Mouse (Mus musculus) B cell, adult 2 months (primary cell): ENCODE measurements around the gene Gstt1.
"Not testable (repeated sequence)": the region's sequence is repeated elsewhere in the genome, so short reads cannot be mapped to it uniquely, and the experiment has no call there.

Experiments
- DNase-seq, 2 experiments: peaks; one replicate each; pipeline ENCODE4 v3.0.0; 2022

Gene Gstt1

DNA sequence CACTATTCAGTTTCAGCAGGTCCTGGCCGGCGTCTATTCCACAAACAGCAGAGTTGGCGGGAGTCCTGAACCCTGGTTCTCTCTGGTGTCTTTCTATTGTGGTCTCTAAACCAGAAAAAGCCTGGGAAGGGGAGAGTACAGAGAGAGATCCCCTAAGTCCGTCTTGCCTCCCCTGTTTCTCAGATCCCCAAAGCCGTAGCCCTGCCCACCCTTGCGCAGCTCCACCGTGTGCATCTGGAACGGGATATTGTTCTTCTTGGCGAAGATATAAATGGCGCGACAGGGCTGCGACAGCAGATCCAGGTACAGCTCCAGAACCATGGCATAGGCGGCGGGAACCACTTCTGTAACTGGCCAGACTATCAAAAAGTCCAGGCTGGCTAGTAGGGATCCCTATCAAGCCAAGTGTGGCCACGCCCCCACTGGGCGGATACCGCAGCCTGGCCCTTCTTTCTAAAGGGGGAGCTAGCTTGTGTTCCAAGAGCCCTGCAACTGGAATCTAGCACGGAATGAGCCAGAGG is at the start of gene Gstt1:
Gstt1 (minus strand) TSS at position 409 of the 521 bp plus-strand sequence.
- DNase-seq = peak; percentile 38 to 48

DNA sequence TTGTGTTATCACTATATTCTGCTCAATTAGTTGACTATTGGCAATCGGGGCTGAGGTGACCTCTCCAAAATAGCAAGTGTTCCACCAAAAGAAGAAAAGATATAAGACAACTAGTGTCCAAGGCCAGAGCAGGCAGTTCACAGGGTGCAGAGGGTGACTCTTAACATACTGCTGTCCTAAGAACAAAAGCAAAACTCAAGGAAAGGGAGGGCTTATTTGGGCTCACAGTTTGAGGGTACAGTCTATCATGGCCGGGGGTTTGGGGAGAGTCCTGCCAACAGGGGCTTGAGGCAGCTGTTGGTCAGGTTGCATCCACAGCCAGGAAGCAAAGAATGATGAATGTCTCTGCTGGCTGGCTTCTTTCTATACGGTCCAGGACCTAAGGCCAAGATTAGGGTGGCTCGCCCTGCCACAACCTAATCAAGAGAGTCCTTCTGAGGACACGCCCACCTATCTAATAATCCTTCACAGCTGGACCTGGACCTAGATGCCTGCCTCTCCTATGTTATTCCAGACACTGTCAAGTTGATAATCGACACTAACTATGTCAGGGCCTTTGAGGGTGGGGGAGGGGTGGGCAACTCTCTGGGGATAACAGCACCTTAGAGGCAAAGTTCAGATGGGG is 47.0 kb upstream of the Gstt1 start:
- no peak for DNase-seq

DNA sequence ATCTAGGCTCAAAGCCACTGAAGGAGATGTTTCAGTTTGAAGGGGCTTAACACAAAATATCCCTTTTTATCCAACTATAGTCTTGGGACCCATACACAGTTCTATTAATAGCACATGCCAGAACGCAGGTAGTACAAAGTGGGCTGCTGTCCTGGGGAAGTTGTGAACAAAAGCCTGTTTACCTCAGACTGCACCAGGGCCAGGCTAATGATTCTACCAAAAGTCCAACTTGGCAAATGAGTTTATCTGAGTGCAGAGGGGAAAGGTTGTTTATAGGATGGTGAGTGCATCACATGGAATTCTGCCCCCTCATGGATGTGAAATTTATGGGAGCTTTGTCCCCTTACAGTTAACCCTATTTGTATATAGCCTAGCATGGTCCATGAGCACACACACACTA is 46.4 kb upstream of the Gstt1 start:
- no peak for DNase-seq

DNA sequence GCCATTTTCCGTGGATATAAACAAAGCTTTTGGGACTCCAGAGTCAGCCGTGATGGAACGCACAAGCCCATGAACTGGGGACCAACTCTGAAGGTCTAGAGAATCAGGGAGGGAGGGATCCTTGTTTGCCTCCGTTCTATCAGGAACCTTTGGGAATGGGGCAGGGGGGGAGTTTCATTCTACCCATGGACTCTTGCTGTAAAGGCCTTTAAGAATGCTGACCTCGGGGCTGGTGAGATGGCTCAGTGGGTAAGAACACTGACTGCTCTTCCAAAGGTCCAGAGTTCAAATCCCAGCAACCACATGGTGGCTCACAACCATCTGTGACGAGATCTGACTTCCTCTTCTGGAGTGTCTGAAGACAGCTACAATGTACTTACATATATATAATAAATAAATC is 45.5 kb upstream of the Gstt1 start:
- DNase-seq = not testable (repeated sequence)

DNA sequence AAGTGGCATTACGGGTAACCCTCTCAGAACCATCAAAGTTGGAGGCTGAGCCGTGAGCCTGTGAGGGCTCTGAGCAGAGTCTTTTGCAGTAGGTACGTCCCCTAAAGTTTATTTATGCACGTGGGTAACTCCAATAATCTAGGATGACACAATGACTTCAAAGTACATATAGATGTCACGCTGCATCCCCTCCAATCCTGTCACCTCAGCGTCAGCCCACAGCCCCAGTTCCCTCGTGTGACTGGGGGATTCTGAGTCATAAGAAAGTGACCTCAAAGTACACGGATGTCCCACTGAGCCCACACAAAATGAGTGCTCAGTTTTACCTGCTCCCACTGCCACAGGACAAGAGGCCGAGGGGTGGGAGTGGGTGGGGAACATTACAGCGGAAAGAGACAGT is 40.7 kb upstream of the Gstt1 start:
- no peak for DNase-seq

DNA sequence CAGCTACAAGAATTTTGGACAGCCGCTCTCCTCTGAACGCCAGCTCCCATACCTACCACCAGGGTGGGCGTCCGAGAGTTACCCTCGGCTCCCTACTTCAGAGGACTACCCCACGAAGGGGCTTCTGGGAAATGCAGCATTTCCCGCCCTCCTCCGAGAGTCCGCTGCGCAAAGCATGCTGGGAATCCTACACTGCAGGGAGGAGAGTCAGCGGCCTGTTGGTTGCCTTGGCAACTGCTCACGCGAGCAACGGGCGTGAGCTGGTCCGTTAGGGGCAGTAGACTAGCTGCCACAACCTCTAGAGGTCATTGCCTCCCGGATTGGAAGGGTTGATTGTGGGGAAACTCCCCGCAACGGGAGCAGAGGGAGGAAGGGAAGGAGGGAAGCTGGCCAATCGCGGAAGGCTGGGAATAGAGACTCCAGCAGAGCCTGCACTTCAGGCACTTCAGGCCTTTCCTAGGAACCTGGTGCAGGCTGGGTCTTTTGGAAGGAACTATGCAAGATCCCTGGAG is 38.9 kb upstream of the Gstt1 start, which contains the start of gene Gstt2:
Gstt2 (minus strand) TSS at position 177 of the 512 bp plus-strand sequence.
- peak; percentile 61 to 65 for DNase-seq

DNA sequence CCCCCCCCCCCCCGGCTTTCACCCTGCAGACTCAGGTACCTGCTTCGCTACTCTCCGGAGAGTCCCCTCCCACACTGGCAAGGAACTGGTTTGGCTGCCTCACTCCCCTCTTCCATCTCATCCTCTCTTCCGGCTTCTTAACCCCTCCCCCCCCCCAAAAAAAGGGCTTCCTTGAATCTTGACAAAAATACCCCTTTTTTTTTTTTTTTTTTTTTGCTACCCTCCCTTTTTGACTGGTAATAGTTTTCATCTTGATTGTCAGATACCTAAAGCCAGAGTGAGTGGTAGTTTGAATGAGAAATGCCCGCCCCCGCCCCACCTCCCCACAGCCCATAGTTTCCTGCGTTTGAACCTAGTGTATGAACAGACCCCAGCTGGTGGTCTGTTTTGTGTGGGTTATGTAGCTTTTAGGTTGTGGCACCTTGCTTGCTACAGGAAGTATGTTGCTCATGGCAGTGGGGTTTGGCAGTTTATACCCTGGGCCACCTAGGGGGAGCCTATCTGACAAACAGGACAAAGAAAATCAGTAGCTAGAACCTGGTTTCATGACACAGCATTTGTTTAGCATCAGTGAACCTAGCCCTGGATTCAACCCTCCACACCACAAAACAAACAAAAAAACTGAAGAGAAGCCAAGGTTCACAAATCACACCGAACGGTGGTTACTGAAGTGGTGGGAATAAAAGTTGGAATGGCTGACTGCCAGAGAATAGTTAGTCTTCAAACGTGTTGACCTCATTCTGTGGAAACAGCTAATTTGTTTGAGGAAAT is 37.6 kb upstream of the Gstt1 start:
- peak; percentile 62 to 67 for DNase-seq

DNA sequence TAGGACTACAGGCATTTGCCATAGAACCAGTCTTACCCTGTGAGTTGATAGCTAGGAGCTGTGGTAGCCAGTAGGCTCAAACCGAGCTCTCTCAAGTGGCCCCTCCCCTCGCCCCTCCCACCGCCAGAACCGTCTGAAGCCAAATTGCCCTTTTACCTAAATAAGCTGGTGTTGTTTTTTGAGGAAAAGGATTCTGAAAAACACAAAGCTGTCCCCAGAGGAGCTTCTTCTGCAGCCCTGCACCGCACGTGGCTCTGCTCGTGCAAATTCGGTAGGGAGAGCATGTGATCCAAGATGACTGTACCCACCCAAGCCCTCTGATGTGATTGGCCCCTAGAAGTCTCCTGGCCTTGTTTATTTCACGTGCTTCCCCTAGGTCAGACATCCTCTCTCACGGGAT is 36.9 kb upstream of the Gstt1 start:
- peak; percentile 78 to 85 for DNase-seq

DNA sequence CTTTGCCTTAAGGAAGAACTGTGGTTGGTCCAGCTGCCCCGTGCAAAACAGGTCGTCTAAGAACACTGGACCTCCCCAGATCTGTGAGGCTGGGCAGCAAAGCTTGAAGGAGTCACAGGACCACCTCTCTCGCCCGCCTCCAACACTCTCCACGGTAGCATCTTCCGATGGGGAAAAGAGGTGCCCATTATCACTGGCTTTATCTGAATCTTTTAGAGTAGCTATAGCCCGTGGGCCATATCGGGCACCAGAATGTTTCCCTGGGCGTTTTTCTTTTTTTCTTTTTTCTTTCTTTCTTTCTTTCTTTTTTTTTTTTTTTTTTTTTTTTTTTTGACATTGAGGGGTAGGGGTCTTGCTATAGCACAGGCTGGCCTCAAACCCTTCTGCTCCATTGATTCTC is 36.3 kb upstream of the Gstt1 start:
- no peak for DNase-seq

DNA sequence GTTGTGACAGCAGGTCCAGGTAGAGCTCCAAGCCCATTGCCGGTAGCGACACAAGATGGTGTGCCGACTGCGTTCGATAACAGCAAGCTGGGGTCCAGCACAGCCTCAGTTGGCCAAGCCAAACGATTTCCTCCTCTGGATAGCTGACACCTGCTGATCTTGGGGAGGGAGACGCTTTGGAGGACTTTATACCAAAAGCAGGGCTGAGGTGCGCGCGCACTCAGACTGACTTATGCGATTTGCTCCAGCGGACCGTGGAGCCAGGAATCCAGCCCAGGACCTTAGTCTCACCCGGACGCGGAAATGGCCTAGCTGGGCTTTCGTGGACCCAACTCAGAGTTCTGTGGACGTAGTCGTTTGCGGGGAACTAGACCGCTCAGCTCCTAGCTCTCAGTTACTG is 35.9 kb upstream of the Gstt1 start:
- DNase-seq = peak; percentile 76

DNA sequence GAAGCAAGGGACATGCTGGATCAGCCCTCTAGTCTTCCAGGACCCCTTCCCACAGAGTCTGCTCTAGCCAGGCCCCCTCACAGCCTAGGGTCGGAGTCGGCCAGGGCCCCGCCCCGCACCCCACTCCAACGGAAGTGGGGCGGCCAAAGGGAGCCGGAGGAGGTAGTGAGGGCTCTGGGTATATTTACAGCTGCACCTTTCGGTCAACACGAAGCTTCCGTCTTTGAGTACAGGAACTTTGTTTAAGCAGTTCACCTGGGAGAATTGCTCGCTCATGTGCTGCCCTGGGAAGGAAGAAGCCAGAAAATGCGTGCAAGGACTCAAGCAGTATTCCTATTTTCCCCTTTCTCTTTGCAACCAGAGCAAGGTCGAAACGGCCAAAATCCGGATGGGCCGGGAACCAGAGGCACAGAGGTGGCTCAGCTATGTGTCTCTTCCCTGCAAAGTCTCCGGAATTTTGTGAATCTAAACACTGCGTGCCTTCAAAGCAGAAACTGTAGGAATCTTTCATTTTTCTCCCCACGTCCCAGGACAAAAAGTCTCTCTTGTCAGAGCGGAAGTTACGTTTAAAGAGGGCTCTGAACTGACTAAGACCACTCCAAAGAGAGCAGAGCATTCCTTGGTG is 35.2 kb upstream of the Gstt1 start:
- DNase-seq = peak; percentile 48 to 50

DNA sequence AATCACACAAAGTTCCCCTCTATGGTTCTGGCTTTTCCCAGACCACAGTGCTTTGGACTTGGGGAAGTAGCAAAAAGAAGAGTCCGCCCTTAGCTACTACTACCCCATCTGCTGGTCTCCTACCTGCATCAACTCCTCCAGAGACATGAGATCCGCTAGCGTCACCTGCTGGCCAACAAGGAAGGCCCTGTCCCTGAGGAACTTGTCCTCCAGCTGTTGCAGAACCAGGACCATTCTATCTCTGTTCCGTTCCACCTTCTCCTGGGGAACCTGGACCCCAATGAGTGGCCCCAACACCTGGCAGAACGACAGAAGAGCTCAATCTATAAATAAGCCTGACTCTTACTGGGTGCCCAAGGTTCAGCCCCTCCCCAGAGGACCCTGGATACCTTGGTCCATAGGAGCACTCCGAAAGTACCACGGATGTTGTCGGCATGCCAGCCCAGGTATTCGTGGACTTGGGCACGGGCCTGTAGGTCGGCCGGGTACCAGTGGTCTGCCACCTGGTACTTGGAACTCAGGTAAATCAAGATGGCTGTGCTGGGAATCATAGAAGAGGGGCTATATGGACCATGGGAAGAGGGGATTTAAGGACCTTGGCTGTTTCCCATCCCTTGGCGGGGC is 34.0 kb upstream of the Gstt1 start:
- peak; percentile 68 to 69 for DNase-seq

DNA sequence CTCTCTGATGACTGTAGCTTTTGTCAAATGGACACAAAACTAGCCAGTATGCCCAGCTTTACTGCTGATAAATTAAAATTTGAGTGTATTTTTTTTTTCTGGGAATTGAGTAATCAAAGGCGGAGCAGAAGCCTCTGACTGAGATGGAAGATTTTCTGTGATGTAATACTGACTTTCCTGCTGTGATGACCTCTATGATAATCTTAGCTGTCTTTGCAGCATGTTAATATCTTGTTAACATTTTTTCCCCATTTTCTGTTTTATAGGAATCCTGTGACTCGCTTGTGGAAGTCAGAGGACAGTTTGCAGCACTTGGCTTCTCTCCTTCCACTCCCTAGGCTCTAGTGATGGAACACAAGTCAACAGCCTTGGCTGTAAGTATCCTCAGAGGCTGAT is 31.9 kb upstream of the Gstt1 start:
- no peak for DNase-seq

DNA sequence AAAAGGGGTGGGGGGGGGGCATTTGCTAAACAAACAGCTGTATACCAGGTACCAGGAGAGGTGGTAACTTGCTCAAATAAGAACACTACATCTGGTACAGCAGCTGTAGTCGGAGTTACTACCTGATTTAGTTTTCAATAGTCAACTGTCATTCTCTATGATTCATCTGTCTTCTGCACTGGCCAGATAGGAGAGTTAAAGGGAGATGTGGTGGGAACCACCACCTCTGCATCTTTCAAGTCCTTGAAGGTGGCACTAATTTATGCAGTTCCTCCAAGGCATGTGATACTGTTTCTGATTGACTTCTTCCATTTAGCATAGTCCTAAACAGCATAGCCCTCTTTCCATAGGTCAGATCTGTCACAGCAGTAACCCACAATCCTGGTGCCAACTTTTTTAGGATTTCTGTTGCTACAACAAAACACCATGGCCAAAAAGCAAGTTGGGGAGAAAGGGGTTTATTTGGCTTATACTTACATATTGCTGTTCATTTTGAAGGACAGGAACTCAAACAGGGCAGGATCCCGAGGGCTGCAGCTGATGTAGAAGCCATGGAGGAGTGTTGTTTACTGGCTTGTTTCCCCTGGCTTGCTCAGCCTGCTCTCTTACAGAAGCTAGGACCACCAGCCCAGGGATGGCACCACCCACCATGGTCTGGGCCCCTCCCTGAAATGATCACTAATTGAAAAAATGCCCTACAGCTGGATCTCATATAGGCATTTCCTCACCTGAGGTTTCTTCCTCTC is 31.3 kb upstream of the Gstt1 start:
- no peak for DNase-seq

DNA sequence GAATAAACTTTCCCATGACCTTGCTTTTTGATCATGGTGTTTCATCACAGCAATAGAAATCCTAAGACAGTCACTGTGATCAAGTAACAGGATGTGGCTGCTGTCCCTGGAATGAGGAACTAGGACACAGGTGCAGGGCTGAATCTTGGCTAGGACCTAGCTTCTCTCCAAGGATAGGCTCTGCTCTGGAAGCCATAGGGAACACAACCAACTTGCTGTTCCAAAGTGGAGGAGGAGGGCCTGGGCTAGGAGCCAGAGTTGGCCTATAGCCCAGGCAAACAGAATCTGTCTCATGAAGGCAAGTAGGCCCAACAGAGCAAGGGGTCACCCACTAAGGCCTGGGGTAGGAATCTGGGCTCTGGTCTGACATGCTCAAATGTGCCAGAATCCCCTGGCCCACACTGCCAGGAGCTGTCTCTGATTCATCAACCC is 30.1 kb upstream of the Gstt1 start:
- no peak for DNase-seq

DNA sequence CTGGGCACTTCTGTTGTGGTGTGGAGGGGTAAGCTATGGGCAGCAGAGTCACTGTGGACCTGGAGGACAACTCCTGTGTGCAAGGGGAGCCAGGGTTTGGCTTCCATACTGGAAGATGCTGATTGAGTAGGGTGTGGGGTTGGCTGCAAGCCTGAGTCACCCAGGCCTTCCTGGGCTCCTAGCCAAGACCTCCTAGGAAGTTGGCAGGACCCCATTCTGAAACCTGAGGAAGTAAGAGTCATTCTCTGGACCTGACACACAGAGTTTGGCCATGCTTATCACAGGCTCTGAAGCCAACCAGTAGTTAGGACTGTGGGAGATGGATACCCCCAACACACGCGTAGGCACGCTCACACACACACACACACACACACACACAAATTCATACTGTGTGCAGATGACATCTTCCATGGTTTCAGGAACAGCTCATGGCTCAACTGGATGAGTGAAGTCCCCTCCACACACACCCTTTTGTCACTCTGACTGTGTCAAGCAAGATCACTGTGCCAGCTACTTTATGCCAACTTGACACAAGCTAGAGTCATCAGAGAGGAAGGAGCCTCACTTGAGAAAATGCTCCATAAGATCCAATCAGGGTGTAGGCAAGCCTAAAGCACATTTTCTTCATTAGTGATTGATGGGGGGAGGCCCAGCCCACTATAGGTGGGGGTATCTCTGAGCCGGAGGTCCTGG is 29.4 kb upstream of the Gstt1 start:
- no peak for DNase-seq

DNA sequence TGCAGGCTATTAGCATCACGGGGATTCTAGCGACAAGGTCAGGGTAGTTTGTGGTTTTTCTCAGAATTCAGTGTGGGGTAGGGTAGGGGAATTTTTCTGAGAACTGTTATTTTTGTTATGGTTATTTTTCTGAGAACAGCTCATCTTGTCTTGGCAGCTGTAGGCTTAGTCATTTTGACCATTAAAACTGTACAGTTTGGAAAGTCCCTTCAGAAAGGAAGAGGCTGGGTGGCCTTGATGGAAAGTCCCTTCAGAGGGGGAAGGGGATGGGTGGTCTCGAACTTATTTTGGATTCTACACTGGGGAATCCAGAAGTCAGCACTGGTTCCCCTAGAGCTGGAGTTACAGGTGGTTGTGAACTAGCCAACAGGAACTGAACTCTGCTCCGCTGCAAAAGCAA is 26.1 kb upstream of the Gstt1 start:
- DNase-seq = no peak

DNA sequence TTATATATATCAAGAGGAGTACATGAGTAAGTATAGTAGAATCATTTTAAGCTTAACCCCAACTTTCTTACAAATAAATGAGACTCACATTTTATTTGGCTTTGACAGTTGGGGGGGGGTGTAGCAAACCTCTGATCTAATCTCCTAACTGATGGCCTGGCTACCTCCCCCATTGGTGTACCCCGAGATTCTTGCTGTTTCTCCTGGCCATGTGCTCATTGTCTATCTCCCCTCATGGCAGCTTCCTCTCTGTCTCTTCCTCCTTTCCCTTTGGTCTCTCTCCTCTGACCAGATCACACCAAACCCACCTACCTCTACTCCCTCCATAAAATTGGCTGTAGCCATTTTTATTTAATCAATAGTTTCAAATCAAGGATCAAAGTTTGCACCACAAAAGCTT is 25.4 kb upstream of the Gstt1 start:
- no peak for DNase-seq

DNA sequence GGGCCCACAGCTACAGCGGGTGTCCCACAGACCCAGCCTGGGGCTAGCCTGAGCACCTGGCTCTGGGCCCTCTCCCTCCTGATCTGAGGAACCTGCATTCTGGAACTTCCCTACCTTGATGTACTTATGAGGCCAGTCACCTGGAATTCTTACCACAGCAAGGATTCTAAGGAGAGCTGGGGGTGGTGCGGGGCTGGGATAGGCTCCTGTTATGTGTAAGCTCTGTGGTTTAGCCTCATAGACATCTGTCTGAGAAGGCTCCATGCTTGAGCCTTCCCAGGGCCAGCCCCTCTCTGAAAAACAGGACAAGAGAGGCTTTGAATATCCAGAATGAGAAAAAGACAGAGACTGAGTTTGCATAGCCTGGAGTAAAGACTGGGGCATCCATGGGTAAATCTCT is 24.1 kb upstream of the Gstt1 start, which contains the start of gene Gstt4:
Gstt4 (minus strand) TSS at position 101 of the 400 bp plus-strand sequence.
- DNase-seq = no peak

DNA sequence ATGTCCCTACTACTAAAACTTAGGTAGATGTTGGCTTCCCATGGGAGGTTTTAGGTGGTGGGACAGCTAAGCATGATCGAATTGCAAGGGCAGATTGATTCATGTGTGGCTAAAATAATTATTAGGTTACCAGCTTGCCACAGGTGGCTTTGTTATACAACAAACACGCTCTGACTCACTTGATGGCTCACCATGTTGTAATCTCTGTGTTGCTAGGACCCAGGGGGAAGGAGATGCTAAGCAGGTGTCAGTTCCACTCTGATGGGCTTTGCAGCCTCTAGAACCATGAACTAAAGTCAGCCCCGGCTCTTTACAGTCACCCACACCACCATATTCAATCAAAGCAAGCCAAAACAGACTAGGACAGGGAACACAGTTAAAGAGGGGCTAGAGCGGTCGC is 21.5 kb upstream of the Gstt1 start:
- DNase-seq = no peak

DNA sequence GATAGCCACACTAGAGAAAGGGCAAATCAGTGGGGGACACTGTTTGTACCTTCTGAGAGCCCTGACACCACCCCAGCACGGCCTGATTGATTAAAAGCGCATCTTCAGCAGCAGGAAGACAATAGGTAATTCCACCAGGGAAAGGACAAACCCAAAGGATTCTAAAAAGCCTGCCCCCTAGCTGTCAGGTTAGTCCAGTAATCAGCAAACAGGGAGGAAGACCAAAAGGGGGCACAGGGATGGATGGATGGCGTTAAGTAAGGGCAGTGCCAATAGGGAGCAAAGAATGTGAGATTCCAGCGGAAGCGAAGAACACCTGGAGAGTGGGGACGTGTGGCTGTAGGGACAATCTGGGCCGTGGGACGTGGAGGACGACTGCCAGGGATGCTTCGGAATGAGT is 20.3 kb upstream of the Gstt1 start:
- DNase-seq = no peak

DNA sequence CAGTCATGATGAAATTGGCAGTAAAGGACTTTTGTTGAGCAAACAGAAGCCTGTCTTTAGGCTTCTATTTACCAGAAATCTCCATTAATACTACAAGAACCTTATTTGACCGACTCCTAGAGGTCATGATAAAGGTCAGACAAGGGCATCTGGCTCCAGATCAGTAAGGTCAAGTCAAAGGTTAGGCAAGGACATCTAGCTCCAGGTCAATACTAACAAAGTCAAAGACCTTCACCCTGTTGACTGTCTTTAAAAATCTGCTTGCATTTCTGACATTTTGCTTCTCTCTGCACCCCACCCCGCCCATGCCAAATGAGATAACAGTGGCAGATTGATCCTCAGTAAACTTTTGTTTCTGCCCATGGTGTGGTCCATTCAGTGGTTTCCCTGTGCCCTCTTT is 5.8 kb upstream of the Gstt1 start:
- no peak for DNase-seq
